Mouse (Mus musculus): ENCODE data around the gene Ces2a.

DNA sequence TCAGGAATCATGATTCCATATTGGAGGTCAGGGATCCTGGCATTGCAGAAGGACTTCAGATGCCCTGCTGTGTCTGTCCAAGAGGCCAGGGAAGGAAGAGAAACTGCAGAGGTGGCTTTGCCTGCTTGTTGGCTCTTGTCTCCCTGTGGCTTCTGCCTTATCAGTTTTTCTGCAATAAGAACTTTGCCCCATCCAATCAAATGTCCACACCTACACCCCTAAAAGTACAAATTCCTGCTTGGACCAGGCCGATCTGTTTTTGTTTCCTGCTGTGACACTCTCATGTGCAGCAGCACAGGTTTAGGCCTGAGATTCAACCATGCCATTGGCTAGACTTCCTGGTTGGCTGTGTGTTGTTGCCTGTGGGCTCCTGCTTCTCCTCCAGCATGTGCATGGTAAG is at the start of gene Ces2a:
- TF ChIP-seq CTCF (IDR thresholded peaks at IDR 0.05; ENCODE audit: low read depth) (no peak), EP300 (IDR thresholded peaks at IDR 0.05; ENCODE audit: low read depth) (no peak)
